Mouse (Mus musculus) thymus, adult 2 months (tissue): Measurements from ENCODE around the gene Emcn. TPM values are rescaled to one million over a fixed set of nuclear protein-coding genes. Genes with fewer than 3 reads are reported as not detected.

Experiments used
- DNase-seq: peaks from one replicate; pipeline ENCODE4 v3.0.0; 2021
- H3K27ac ChIP-seq: fragments of 200-500 bp; 2 replicates; pipeline ENCODE4 v1.5.1; 2012; ENCODE audit warnings: low read length, control low read depth; ENCODE audit not compliant: control insufficient read depth, insufficient read depth
- H3K27me3 ChIP-seq: fragments of 200-500 bp; 2 replicates; pipeline ENCODE4 v1.6.1; 2012; ENCODE audit warnings: mild to moderate bottlenecking, low read length, moderate library complexity, mixed read lengths; ENCODE audit not compliant: control insufficient read depth, insufficient read depth
- H3K36me3 ChIP-seq: fragments of 200-500 bp; 2 replicates; pipeline ENCODE4 v1.6.1; 2012; ENCODE audit warnings: mild to moderate bottlenecking, low read length, moderate library complexity; ENCODE audit not compliant: control insufficient read depth, insufficient read depth
- H3K4me1 ChIP-seq: fragments of 200-500 bp; replicated peaks from 2 replicates; pipeline ENCODE4 v1.6.1; 2012; ENCODE audit warnings: low read length; ENCODE audit not compliant: control insufficient read depth, insufficient read depth
- H3K4me3 ChIP-seq: fragments of 200-500 bp; 2 replicates; pipeline ENCODE4 v1.5.1; 2012; ENCODE audit warnings: mild to moderate bottlenecking, low read length, control low read depth, moderate library complexity; ENCODE audit not compliant: control insufficient read depth, insufficient read depth
- CTCF ChIP-seq: fragments of 200-500 bp; IDR thresholded peaks from 2 replicates; pipeline ENCODE4 v1.5.1; 2012; ENCODE audit warnings: mild to moderate bottlenecking, control low read depth, low read length, moderate library complexity, borderline replicate concordance; ENCODE audit not compliant: control insufficient read depth, poor library complexity, insufficient read depth; ENCODE audit errors: extremely low read depth
- POLR2A ChIP-seq: fragments of 200-500 bp; IDR thresholded peaks from 2 replicates; pipeline ENCODE4 v1.6.1; 2012; ENCODE audit warnings: mild to moderate bottlenecking, low read length, control low read depth, moderate library complexity; ENCODE audit not compliant: control insufficient read depth, poor library complexity, insufficient read depth; ENCODE audit errors: extremely low read depth
- WGBS: fragments of 180-500 bp; shearing (Covaris S2); methylation state at CpG from one replicate; pipeline ENCODE4 v1.1.7; 2018; 5-methylcytosine and 5-hydroxymethylcytosine counted together
- polyA plus RNA-seq: library from polyadenylated mRNA; depleted of rRNA; stranded (reverse); fragments of >200 nt; gene quantifications from 2 replicates; pipeline ENCODE4 v1.2.3, GENCODE M21; 2012

Emcn gene
- polyA plus RNA-seq, 1 experiment = 4.2 TPM

- Histone ChIP-seq H3K27me3 (no peaks in the 10 kb centered on the region), H3K4me1 (no peaks in the 10 kb centered on the region), H3K27ac (no peak overlapping the region), H3K4me3 (no peak overlapping the region), H3K36me3 (no peaks in the 10 kb centered on the region)
- DNase-seq = no peak
- WGBS = 84% methylated on average over 4 of the region's 4 CpGs
- TF ChIP-seq POLR2A = no peak
- TF ChIP-seq CTCF = no peak
Measured at GRCm38 (mm10) chr3:137465953-137466352, 125.1 kb downstream of the Emcn start.

DNA sequence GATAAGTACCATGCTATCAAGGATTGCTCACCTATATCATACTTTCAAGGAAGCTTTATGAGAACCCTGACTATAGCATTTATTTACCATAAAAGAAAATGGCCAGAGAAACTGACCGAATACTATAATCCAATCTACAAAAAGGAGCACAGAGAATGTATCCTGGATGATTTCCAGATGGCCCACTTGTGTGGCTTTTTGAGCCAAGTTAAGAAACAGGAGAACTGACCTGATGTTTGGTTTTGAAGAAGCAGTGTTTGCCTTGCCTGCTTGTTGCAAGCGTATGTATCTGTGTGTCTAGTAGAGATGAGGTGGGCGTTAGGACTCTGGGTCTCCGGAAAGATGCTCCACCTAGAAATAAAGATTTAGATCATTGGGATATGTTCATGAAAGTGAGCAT, 125.9 kb downstream of the Emcn start:
- Histone ChIP-seq H3K27me3 (no peaks in the 10 kb centered on the region), H3K4me3 (no peak overlapping the region), H3K27ac (no peak overlapping the region), H3K36me3 (no peaks in the 10 kb centered on the region), H3K4me1 (no peaks in the 10 kb centered on the region)
- TF ChIP-seq POLR2A (no peak), CTCF (no peak)
- 97% methylated on average over 4 of the region's 4 CpGs for WGBS
- DNase-seq = no peak

DNA sequence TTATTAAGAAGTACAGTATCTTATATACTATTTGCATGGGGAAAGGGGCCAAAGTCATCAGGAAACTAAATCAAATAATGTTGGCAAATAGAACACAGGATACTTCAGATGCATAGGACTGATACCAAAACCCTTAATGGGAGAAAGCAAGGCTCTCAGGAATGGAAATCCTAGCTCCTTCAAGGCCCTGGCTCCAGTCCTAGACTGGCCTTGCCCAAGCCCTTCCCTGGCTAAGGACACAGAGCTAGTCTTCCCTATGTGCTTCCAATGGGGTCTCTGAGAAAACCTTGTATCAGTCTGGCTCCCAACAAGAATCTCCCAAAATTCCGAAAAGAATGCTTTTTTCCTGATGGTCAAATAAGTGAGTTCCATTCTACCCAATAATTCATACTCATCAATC, 126.5 kb downstream of the Emcn start:
- 91% methylated on average over 1 of the region's 1 CpGs for WGBS
- TF ChIP-seq POLR2A (no peak), CTCF (no peak)

GRCm38 (mm10) chr3:137472145-137472544, 131.3 kb downstream of the Emcn start:
- TF ChIP-seq CTCF = no peak
- no peak for TF ChIP-seq POLR2A
- WGBS = 94% methylated on average over 1 of the region's 1 CpGs

More for the DNA sequence above, 126.5 kb downstream of the Emcn start:
- DNase-seq = no peak
- no peak overlapping the region for H3K4me3 ChIP-seq
- H3K27me3 ChIP-seq = no peaks in the 10 kb centered on the region
- no peaks in the 10 kb centered on the region for H3K4me1 ChIP-seq
- no peaks in the 10 kb centered on the region for H3K36me3 ChIP-seq
- H3K27ac ChIP-seq = no peak overlapping the region

DNA sequence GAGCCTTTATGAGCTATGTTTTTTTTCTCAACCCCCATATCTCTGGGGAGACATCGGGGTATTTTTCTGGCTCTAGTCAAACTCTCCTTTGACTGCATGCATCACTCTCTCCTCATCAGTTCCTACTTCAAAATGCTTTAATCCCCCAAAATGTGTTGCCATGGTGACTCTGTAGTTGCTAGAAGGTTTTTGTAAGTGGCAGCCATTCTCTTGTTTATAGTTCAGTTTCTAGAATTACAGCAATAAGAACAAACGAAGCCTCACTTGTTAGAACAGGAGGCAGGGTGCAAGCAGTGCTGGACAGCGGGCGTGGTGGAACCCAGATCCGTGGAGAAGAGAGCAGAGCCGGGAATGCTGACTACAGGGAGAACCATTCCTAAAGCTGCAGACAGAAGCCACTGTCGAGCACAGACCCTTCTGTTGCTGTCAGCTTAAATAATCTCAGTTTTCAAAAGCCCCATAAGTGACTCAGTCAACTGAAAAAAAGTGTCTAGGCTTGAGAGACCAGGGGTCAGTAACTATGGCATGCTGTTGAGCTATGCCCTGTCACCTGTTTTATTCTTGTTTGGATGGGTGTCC, 139.0 kb downstream of the Emcn start:
- TF ChIP-seq CTCF = no peak
- no peak for TF ChIP-seq POLR2A
- Histone ChIP-seq H3K27me3 (no peaks in the 10 kb centered on the region), H3K36me3 (no peaks in the 10 kb centered on the region), H3K4me3 (no peak overlapping the region), H3K4me1 (no peaks in the 10 kb centered on the region), H3K27ac (no peak overlapping the region)
- 84% methylated on average over 7 of the region's 7 CpGs for WGBS
- no peak for DNase-seq

More at GRCm38 (mm10) chr3:137472145-137472544, 131.3 kb downstream of the Emcn start:
- no peaks in the 10 kb centered on the region for H3K4me1 ChIP-seq
- no peaks in the 10 kb centered on the region for H3K27me3 ChIP-seq
- DNase-seq = no peak
- no peak overlapping the region for H3K4me3 ChIP-seq
- H3K27ac ChIP-seq = no peak overlapping the region
- H3K36me3 ChIP-seq = no peaks in the 10 kb centered on the region

GRCm38 (mm10) chr3:137481157-137481556, 140.3 kb downstream of the Emcn start:
- Histone ChIP-seq H3K4me1 (no peaks in the 10 kb centered on the region), H3K4me3 (no peak overlapping the region), H3K27me3 (no peaks in the 10 kb centered on the region), H3K27ac (no peak overlapping the region), H3K36me3 (no peaks in the 10 kb centered on the region)
- DNase-seq = no peak
- TF ChIP-seq POLR2A = no peak
- TF ChIP-seq CTCF = no peak
